8 mouse cellular contexts compared by ENCODE assay signal in the genomic region with DNA sequence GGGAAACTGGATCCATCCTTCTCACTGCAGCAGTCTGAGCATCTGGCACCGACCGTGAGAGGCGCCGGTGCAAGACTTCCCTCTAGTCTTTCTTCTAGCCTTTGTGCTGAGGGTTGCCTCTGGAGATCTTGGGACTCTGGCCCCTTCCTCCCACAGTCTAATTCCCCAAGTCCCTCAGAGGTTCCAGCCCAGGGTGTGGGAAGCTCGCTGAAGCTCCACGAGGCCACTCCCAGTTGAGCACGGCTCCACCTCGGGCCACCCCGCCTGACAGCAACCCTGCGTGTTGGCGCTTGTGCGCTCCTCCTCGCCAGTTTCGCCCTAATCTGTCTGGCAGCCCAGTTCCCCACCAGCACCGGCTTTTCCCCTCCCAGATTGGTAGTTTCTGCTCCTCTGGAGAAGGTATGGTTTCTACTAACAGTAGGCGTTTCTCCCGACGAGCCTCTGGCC. TPM values are rescaled to one million over a fixed set of nuclear protein-coding genes. Genes with fewer than 3 reads are reported as not detected.
DNase-seq lines count a peak whose midpoint lies in the region; ATAC-seq and TF ChIP-seq lines count a peak whose summit lies in the region.

No protein-coding gene starts in this region.

- H3K4me1 ChIP-seq in forebrain, embryonic 11.5 days (replicated peaks; ENCODE audit: control insufficient read depth, insufficient read depth, low read length) = peaks cover 9% of the 10 kb centered on the region
- peaks cover 44% of the 10 kb centered on the region for H3K4me1 ChIP-seq in heart, embryonic 13.5 days
- peaks cover 35% of the 10 kb centered on the region for H3K4me1 ChIP-seq in kidney, postnatal 0 days (replicated peaks; ENCODE audit: insufficient read depth, low read length)
- peaks cover 29% of the 10 kb centered on the region for H3K4me1 ChIP-seq in limb, embryonic 15.5 days
- H3K4me1 ChIP-seq in midbrain, embryonic 14.5 days (ENCODE audit: control insufficient read depth, insufficient read depth, low read length) = peaks cover 32% of the 10 kb centered on the region

- DNase-seq in thymus, adult 18-20 months = peak; percentile 11 to 13
- DNase-seq in thymus, postnatal 0 days (ENCODE audit: low spot score) = no peak
- DNase-seq in forebrain, embryonic 11.5 days (ENCODE audit: low spot score) = peak; percentile 86
- peak; percentile 84 for DNase-seq in kidney, postnatal 0 days (ENCODE audit: low spot score)
- DNase-seq in midbrain, embryonic 14.5 days = peak; percentile 84
- DNase-seq in spleen, postnatal 4 days (ENCODE audit: low spot score in 2 of 2) = peak; percentile 20 to 65

- no peak for TF ChIP-seq CTCF in kidney, postnatal 0 days (IDR thresholded peaks at IDR 0.05; ENCODE audit: low read depth)

- peak; percentile 60 for ATAC-seq in forebrain, embryonic 11.5 days (replicated peaks; ENCODE audit: low FRiP score)
- ATAC-seq in heart, embryonic 13.5 days (ENCODE audit: extremely low read depth, insufficient number of reproducible peaks, low FRiP score, low TSS enrichment) = peak; percentile 72; the same call in 1 of the 2 replicates
- peak; percentile 60 for ATAC-seq in kidney, postnatal 0 days (replicated peaks; ENCODE audit: low FRiP score, low read depth)
- ATAC-seq in limb, embryonic 15.5 days (ENCODE audit: insufficient number of reproducible peaks, low FRiP score, low TSS enrichment, low read depth) = peak; percentile 74
- peak; percentile 69 for ATAC-seq in midbrain, embryonic 14.5 days (ENCODE audit: low FRiP score, low TSS enrichment)

- peak overlapping the region; percentile 98 for H3K4me3 ChIP-seq in forebrain, embryonic 11.5 days (ENCODE audit: low read depth, low read length)
- peak overlapping the region; percentile 89 for H3K4me3 ChIP-seq in heart, embryonic 13.5 days
- peak overlapping the region; percentile 85 for H3K4me3 ChIP-seq in kidney, postnatal 0 days (replicated peaks; ENCODE audit: low read depth, low read length)
- H3K4me3 ChIP-seq in limb, embryonic 15.5 days = peak overlapping the region; percentile 90
- H3K4me3 ChIP-seq in midbrain, embryonic 14.5 days (replicated peaks; ENCODE audit: low read depth, low read length) = peak overlapping the region; percentile 98

- no peaks in the 10 kb centered on the region for H3K27me3 ChIP-seq in forebrain, embryonic 11.5 days (ENCODE audit: control insufficient read depth, insufficient read depth, low read length)
- peaks cover 18% of the 10 kb centered on the region for H3K27me3 ChIP-seq in heart, embryonic 13.5 days (replicated peaks)
- H3K27me3 ChIP-seq in kidney, postnatal 0 days (ENCODE audit: insufficient read depth, low read length) = no peaks in the 10 kb centered on the region
- no peaks in the 10 kb centered on the region for H3K27me3 ChIP-seq in limb, embryonic 15.5 days
- H3K27me3 ChIP-seq in midbrain, embryonic 14.5 days (ENCODE audit: control insufficient read depth, insufficient read depth, low read length) = no peaks in the 10 kb centered on the region

- peak overlapping the region; percentile 68 for H3K4me2 ChIP-seq in forebrain, embryonic 11.5 days (ENCODE audit: low read depth, low read length, severe bottlenecking)
- peak overlapping the region; percentile 74 for H3K4me2 ChIP-seq in heart, embryonic 13.5 days
- peak overlapping the region; percentile 88 for H3K4me2 ChIP-seq in kidney, postnatal 0 days (ENCODE audit: low read length)
- H3K4me2 ChIP-seq in limb, embryonic 15.5 days = peak overlapping the region; percentile 56
- H3K4me2 ChIP-seq in midbrain, embryonic 14.5 days (ENCODE audit: low read length) = peak overlapping the region; percentile 73

- no peaks in the 10 kb centered on the region for H3K9me3 ChIP-seq in forebrain, embryonic 11.5 days (ENCODE audit: control insufficient read depth, low read length)
- H3K9me3 ChIP-seq in heart, embryonic 13.5 days = no peaks in the 10 kb centered on the region
- H3K9me3 ChIP-seq in kidney, postnatal 0 days (replicated peaks; ENCODE audit: low read length) = no peaks in the 10 kb centered on the region
- H3K9me3 ChIP-seq in limb, embryonic 15.5 days = no peaks in the 10 kb centered on the region
- no peaks in the 10 kb centered on the region for H3K9me3 ChIP-seq in midbrain, embryonic 14.5 days (ENCODE audit: control insufficient read depth, low read length)

- no peaks in the 10 kb centered on the region for H3K36me3 ChIP-seq in forebrain, embryonic 11.5 days (ENCODE audit: control insufficient read depth, insufficient read depth, low read length)
- H3K36me3 ChIP-seq in heart, embryonic 13.5 days = 0 out of 2 replicates have a peak, but pooled peaks cover 6% of the 10 kb centered on the region
- H3K36me3 ChIP-seq in kidney, postnatal 0 days (ENCODE audit: insufficient read depth, low read length) = 0 out of 2 replicates have a peak, but pooled peaks cover 4% of the 10 kb centered on the region
- H3K36me3 ChIP-seq in limb, embryonic 15.5 days = peaks cover 3% of the 10 kb centered on the region; the same call in 1 of the 2 replicates
- H3K36me3 ChIP-seq in midbrain, embryonic 14.5 days (ENCODE audit: control insufficient read depth, insufficient read depth, low read length) = peaks cover 10% of the 10 kb centered on the region

- whole genome bisulfite sequencing in forebrain, embryonic 11.5 days = under 1% methylated on average over 18 of the region's 18 CpGs
- WGBS in heart, embryonic 13.5 days = under 1% methylated on average over 18 of the region's 18 CpGs
- WGBS in kidney, postnatal 0 days = 1% methylated on average over 18 of the region's 18 CpGs
- under 1% methylated on average over 18 of the region's 18 CpGs for WGBS in limb, embryonic 15.5 days
- 0% methylated on average over 18 of the region's 18 CpGs for WGBS in midbrain, embryonic 14.5 days

- H3K27ac ChIP-seq in forebrain, embryonic 11.5 days (ENCODE audit: low read depth, low read length) = peak overlapping the region; percentile 83
- peak overlapping the region; percentile 92 for H3K27ac ChIP-seq in heart, embryonic 13.5 days (replicated peaks)
- peak overlapping the region; percentile 90 for H3K27ac ChIP-seq in kidney, postnatal 0 days
- H3K27ac ChIP-seq in limb, embryonic 15.5 days = peak overlapping the region; percentile 95
- peak overlapping the region; percentile 93 for H3K27ac ChIP-seq in midbrain, embryonic 14.5 days (replicated peaks; ENCODE audit: low read depth, low read length)

- peak overlapping the region; percentile 84 for H3K9ac ChIP-seq in forebrain, embryonic 11.5 days (ENCODE audit: low read length)
- H3K9ac ChIP-seq in heart, embryonic 13.5 days = peak overlapping the region; percentile 97
- peak overlapping the region; percentile 84 for H3K9ac ChIP-seq in kidney, postnatal 0 days (ENCODE audit: low read depth, low read length)
- peak overlapping the region; percentile 91 for H3K9ac ChIP-seq in limb, embryonic 15.5 days
- H3K9ac ChIP-seq in midbrain, embryonic 14.5 days (replicated peaks; ENCODE audit: low read length) = peak overlapping the region; percentile 99

RNA-seq across cellular contexts. Expression of a gene that starts 2.0 kb away (rescaled TPM):
- polyA plus RNA-seq in thymus, postnatal 0 days (2015; fragmentation: Nextera tagmentation; extraction: Ambion mirVana) = 7.4 and 7.8 TPM in 2 replicates
- polyA plus RNA-seq in forebrain, embryonic 11.5 days (2014; fragmentation: Nextera tagmentation; extraction: Ambion mirVana) = 160 and 163 TPM in 2 replicates
- polyA plus RNA-seq in heart, embryonic 13.5 days (2015; fragmentation: Nextera tagmentation; extraction: Ambion mirVana) = 27.3 and 28.4 TPM in 2 replicates
- polyA plus RNA-seq in kidney, postnatal 0 days (2015; fragmentation: Nextera tagmentation; extraction: Ambion mirVana) = 30.4 and 31.1 TPM in 2 replicates
- polyA plus RNA-seq in limb, embryonic 15.5 days (2015; fragmentation: Nextera tagmentation; extraction: Ambion mirVana) = 137 and 139 TPM in 2 replicates
- polyA plus RNA-seq in midbrain, embryonic 14.5 days (2014; fragmentation: Nextera tagmentation; extraction: Ambion mirVana) = 210 and 322 TPM in 2 replicates
